Mouse (Mus musculus) liver, embryonic 14.5 days (tissue): Measurements from ENCODE around the gene Dner. TPM values are rescaled to one million over a fixed set of nuclear protein-coding genes. Genes with fewer than 3 reads are reported as not detected.

Experiments
- ATAC-seq: fragments of 200-750 bp; cut with Nextera tagmentation; 2 replicates; pipeline ENCODE4 v1.8.0; 2017; ENCODE audit warnings: moderate number of reproducible peaks, mild to moderate bottlenecking, moderate library complexity; ENCODE audit not compliant: insufficient read depth
- DNase-seq, 3 experiments: peaks; one replicate each; pipeline ENCODE4 v3.0.0-alpha.2; 2012 to 2013; ENCODE audit warnings: low read depth in 3 of 3, low spot score in 3 of 3
- H3K27ac ChIP-seq: fragments of 300-500 bp; sonication (generic); 2 replicates; pipeline ENCODE4 v1.5.1; 2014; ENCODE audit warnings: moderate library complexity, mild to moderate bottlenecking, control low read depth, inconsistent platforms
- H3K27me3 ChIP-seq: fragments of 300-500 bp; sonication (generic); 2 replicates; pipeline ENCODE4 v1.6.1; 2014; ENCODE audit warnings: mild to moderate bottlenecking, low read length, moderate library complexity; ENCODE audit not compliant: control insufficient read depth, insufficient read depth
- H3K36me3 ChIP-seq: fragments of 300-500 bp; sonication (generic); replicated peaks from 2 replicates; pipeline ENCODE4 v1.6.1; 2014; ENCODE audit warnings: low read depth; ENCODE audit not compliant: control insufficient read depth, insufficient read depth
- H3K4me1 ChIP-seq, 2 experiments: fragments of 200-500 bp in 1 of 2; fragments of 300-500 bp in 1 of 2; sonication (generic) in 1 of 2; replicated peaks; 2 replicates each; pipeline ENCODE4 v1.6.1; 2012 to 2014; ENCODE audit warnings: antibody characterized with exemption in 1 of 2, inconsistent platforms in 1 of 2, low read length in 1 of 2; ENCODE audit not compliant: control insufficient read depth in 2 of 2, insufficient read depth in 2 of 2
- H3K4me2 ChIP-seq: fragments of 300-500 bp; sonication (generic); 2 replicates; pipeline ENCODE4 v1.6.1; 2014; ENCODE audit warnings: low read depth, mild to moderate bottlenecking, control low read depth, moderate library complexity
- H3K4me3 ChIP-seq, 2 experiments: fragments of 200-500 bp in 1 of 2; fragments of 300-500 bp in 1 of 2; sonication (generic) in 1 of 2; 2 replicates each; pipeline ENCODE4 v1.5.1; 2012 to 2014; ENCODE audit warnings: low read depth in 2 of 2, low read length in 2 of 2, mild to moderate bottlenecking in 2 of 2, control low read depth in 1 of 2, inconsistent platforms in 1 of 2, moderate library complexity in 1 of 2; ENCODE audit not compliant: insufficient read depth in 1 of 2
- H3K9ac ChIP-seq: fragments of 300-500 bp; sonication (generic); replicated peaks from 2 replicates; pipeline ENCODE4 v1.6.1; 2014; ENCODE audit warnings: mild to moderate bottlenecking, control low read depth, moderate library complexity
- H3K9me3 ChIP-seq: fragments of 300-500 bp; sonication (generic); 2 replicates; pipeline ENCODE4 v1.6.1; 2016; ENCODE audit warnings: low read length, mixed read lengths; ENCODE audit not compliant: control insufficient read depth
- CTCF ChIP-seq: IDR thresholded peaks from 2 replicates; pipeline ENCODE4 v1.5.1; 2016; ENCODE audit warnings: antibody characterized with exemption, low read depth, control low read depth
- EP300 ChIP-seq: IDR thresholded peaks from 2 replicates; pipeline ENCODE4 v1.6.1; 2016; ENCODE audit warnings: antibody characterized with exemption, low read depth
- WGBS: fragments of 180-500 bp; shearing (Covaris S2); extraction: QIAGEN DNeasy Blood & Tissue Kit; methylation state at CpG from one replicate; pipeline ENCODE4 v1.1.7; 2014; ENCODE audit not compliant: insufficient replicate concordance; 5-methylcytosine and 5-hydroxymethylcytosine counted together
- polyA plus RNA-seq, 2 experiments: library from polyadenylated mRNA; depleted of rRNA in 1 of 2; stranded (reverse) in 1 of 2; unstranded in 1 of 2; fragments of >200 nt; fragmentation: Nextera tagmentation in 1 of 2; extraction: Ambion mirVana in 1 of 2; gene quantifications; 2 replicates each; pipeline versions ENCODE4 v1.2.1 to v1.2.3; 2012 to 2014

Gene Dner
- polyA plus RNA-seq, 2 experiments = 0.02 TPM; not detected in 1

DNA sequence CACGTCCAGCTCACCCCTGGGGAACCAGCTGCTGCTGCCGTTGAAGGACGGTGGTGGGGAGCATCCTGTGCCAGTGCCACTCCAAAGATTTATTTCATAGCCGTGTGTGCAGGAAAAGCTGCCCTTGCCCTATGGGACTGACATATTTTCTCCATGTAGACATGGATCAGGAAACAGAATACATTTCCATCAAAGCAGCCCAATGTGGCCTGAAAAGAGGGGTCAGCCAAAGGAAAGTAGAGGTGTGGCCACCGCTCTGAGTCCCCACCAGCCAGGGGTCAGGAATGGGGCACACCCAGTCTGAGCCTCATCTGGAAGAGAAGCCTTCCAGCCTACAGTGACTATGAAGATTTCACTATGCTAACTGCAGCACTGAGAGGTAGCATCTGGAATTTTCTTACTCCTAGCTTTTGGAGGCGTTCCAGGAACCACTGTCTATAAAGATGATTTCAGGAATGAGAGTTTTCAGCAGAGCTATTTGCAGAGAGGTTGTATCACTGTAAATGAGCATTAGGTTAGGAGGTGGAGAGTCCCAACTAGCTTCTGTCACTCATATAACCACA is 189.0 kb downstream of the Dner start:
- 40% methylated on average over 6 of the region's 6 CpGs for WGBS
- no peak for TF ChIP-seq EP300
- TF ChIP-seq CTCF = no peak
- DNase-seq = no peak
- Histone ChIP-seq H3K4me2 (no peak overlapping the region), H3K4me1 (no peaks in the 10 kb centered on the region), H3K27me3 (no peaks in the 10 kb centered on the region), H3K4me3 (no peak overlapping the region), H3K9me3 (no peaks in the 10 kb centered on the region), H3K27ac (no peak overlapping the region), H3K9ac (no peak overlapping the region), H3K36me3 (no peaks in the 10 kb centered on the region)
- ATAC-seq = no peak

DNA sequence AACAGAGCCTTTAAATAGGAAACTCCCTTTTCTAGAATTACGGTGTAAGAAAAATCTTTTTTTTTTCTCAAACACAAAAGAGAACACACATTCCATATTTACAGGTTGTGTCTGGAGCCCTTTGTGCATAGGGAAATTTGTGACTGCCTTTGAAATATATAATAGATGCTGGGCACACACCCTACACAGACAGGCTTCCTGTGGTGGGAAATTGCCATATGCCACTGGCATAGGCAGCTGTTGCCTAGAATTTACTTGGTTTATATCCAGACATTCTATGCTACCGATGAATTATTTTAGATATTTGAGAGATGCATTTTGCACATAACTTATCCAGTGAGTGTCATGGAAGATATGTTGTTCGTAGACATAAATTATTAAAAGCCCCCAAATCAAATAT is 195.3 kb downstream of the Dner start:
- H3K27ac ChIP-seq = no peak overlapping the region
- no peaks in the 10 kb centered on the region for H3K36me3 ChIP-seq
- no peak for DNase-seq
- H3K4me3 ChIP-seq = no peak overlapping the region
- TF ChIP-seq EP300 (no peak), CTCF (no peak)
- H3K4me1 ChIP-seq = no peaks in the 10 kb centered on the region
- H3K4me2 ChIP-seq = no peak overlapping the region
- H3K27me3 ChIP-seq = no peaks in the 10 kb centered on the region
- H3K9ac ChIP-seq = no peak overlapping the region
- ATAC-seq = no peak
- H3K9me3 ChIP-seq = no peaks in the 10 kb centered on the region
- 73% methylated on average over 3 of the region's 3 CpGs for WGBS

DNA sequence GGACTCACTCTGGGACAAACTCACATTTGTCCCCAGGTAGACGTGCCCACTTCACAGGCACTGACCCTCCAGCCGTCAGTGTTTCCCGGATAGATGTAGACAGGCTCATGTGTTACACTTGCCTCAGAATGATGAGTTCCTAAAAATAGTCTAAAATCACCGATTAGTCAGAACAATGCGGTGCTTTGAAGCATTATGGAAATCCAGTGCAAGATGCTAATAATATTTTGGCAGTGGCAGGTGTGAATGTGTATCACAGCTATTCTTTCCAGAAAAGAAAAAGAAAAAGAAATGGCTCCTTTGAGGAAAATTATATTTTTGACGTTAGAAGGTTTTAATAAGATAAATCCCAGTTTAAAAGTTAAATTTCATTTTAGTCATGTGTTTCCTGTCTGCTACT is 204.3 kb downstream of the Dner start:
- Histone ChIP-seq H3K4me3 (no peak overlapping the region), H3K9me3 (no peaks in the 10 kb centered on the region), H3K9ac (no peak overlapping the region), H3K4me2 (no peak overlapping the region), H3K36me3 (no peaks in the 10 kb centered on the region), H3K27ac (no peak overlapping the region), H3K4me1 (no peaks in the 10 kb centered on the region), H3K27me3 (no peaks in the 10 kb centered on the region)
- DNase-seq (no peak), ATAC-seq (no peak)
- 63% methylated on average over 6 of the region's 6 CpGs for WGBS
- no peak for TF ChIP-seq EP300
- TF ChIP-seq CTCF = no peak

DNA sequence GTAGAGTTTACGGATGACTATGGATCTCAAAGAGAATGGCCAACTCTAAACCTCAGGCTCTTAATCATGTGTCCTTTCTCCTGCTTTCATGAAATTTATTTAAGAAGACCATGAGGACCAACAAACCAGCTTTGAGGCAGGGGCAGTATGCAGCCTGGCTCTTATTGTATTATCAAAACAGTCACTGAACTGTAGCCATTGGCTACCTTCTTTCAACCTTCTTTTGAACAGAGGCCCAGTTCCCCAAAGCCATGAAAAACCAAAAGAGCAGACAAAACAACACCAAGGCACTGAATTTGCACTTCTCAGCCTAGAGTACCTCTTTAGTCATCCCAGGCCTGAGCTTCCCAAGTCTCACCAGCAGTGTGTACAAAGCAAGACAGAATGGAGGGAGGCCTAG is 207.5 kb downstream of the Dner start:
- H3K4me2 ChIP-seq = no peak overlapping the region
- TF ChIP-seq EP300 (no peak), CTCF (no peak)
- no peaks in the 10 kb centered on the region for H3K36me3 ChIP-seq
- H3K9me3 ChIP-seq = no peaks in the 10 kb centered on the region
- no peaks in the 10 kb centered on the region for H3K27me3 ChIP-seq
- WGBS = 80% methylated on average over 1 of the region's 1 CpGs
- H3K27ac ChIP-seq = no peak overlapping the region
- no peaks in the 10 kb centered on the region for H3K4me1 ChIP-seq
- no peak overlapping the region for H3K9ac ChIP-seq
- no peak for DNase-seq
- no peak overlapping the region for H3K4me3 ChIP-seq
- no peak for ATAC-seq

DNA sequence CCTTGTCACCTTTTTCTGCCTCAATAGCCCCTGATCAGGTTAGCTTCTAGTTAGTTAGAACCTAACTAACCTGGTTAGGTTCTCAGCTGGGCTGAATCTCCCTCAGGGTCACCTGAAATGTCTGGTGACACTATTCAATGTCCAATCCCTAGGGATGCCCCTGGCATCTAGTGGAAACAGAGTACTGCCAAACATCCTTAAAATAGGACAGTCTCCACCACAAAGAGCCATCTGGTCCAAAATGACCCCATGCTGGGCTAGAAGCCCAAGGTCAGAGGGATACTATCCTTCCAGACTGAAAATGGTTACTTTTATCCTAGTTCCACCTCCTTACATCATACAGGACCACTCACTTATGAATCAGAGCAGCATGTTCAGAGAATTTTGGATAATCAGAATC is 211.0 kb downstream of the Dner start:
- H3K27ac ChIP-seq = no peak overlapping the region
- no peaks in the 10 kb centered on the region for H3K27me3 ChIP-seq
- H3K9ac ChIP-seq = no peak overlapping the region
- TF ChIP-seq EP300 (no peak), CTCF (no peak)
- H3K4me3 ChIP-seq = no peak overlapping the region
- ATAC-seq (no peak), DNase-seq (no peak)
- no peaks in the 10 kb centered on the region for H3K9me3 ChIP-seq
- H3K4me2 ChIP-seq = no peak overlapping the region
- no peaks in the 10 kb centered on the region for H3K36me3 ChIP-seq
- H3K4me1 ChIP-seq = no peaks in the 10 kb centered on the region

DNA sequence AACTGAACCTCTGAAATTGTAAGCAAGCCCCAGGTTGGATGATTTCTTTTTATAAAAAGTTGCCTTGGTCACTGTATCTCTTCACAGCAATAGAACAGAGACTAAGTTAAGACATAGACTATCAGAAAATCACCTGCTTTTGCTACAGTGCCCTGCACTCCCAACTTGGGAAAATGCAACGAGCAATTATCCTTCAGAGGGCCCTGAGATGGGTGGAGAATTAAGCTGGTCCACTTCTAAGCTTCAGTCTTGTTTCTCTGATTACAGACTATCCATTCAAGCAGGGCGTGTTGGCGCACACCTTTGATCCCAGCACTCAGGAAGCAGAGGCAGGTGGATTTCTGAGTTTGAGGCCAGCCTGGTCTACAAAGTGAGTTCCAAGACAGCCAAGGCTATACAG is 211.4 kb downstream of the Dner start:
- Histone ChIP-seq H3K27me3 (no peaks in the 10 kb centered on the region), H3K27ac (no peak overlapping the region), H3K36me3 (no peaks in the 10 kb centered on the region), H3K4me2 (no peak overlapping the region), H3K9me3 (no peaks in the 10 kb centered on the region), H3K4me3 (no peak overlapping the region), H3K4me1 (no peaks in the 10 kb centered on the region), H3K9ac (no peak overlapping the region)
- 66% methylated on average over 3 of the region's 3 CpGs for WGBS
- DNase-seq (no peak), ATAC-seq (no peak)
- no peak for TF ChIP-seq CTCF
